Mouse (Mus musculus) c-Kit-positive CD71-positive TER-119-positive erythroid progenitor cells, embryonic 14.5 days (primary cell): ENCODE results near the gene Gpt2.

Experiments used
- DNase-seq: peaks from one replicate; pipeline ENCODE4 v3.0.0-alpha.2; 2013; ENCODE audit warnings: low spot score

The Gpt2 gene

DNA sequence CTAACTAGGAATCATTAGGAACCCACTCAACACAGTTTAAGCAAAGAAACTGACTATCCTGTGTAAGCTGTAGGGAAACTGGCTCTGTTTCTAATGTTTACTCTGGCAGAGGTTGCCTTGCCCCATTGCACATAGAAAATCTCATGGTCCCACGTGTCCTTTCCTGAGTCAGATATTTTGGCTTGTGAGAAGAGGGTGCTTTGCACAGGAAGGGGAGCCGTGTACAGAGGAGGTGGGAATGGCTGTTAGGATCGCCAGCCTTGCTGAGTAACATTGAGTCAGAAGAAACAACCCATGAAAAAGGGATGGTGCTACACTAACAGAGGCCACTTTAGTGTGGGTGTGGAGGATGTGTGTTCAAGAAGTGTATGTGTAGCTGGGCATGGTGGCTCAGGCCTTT, 36.6 kb downstream of the Gpt2 start:
- DNase-seq, result no peak

DNA sequence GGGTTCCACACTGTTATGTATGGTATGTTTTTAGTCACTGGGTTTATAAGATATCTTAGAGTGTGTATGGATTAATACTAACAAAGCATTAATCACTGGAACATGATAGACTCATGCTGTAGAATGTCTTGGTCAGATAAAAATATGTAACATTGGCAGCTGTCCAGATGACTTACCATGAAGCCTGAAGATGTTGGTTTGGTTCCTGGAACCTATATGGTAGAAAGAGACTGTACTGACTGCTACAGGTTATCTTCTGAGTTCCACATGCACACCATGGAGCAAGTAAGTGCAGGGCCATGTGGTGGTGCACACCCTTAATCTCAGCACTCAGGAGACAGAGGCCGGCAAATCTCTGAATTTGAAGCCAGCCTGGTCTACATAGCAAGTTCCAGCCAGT, 38.3 kb downstream of the Gpt2 start:
- DNase-seq, result no peak

DNA sequence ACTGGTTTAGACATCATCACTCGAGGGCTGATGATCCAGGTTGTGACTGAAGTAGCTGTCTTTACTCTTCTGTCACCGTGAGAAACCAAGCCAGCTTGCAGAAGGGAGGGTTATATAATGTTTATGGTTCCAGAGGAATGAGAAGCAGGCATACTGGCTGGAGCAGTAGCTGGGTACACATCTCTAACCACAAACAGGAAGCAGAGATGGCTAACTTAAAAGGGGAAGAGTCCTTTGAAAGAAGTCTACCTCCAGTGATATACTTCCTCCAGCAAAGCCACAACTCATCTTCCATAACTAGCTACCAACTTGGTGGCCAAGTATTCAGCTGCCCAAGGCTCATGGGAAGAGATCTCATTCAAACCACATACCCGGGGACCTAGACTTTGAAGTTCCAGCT, 39.1 kb downstream of the Gpt2 start:
- DNase-seq, result no peak

GRCm38 (mm10) chr8:85532843-85533242, 40.5 kb downstream of the Gpt2 start:
- DNase-seq, result no peak

- no peak for DNase-seq
These were observed 41.1 kb downstream of the Gpt2 start for GRCm38 (mm10) chr8:85533434-85533833.

DNA sequence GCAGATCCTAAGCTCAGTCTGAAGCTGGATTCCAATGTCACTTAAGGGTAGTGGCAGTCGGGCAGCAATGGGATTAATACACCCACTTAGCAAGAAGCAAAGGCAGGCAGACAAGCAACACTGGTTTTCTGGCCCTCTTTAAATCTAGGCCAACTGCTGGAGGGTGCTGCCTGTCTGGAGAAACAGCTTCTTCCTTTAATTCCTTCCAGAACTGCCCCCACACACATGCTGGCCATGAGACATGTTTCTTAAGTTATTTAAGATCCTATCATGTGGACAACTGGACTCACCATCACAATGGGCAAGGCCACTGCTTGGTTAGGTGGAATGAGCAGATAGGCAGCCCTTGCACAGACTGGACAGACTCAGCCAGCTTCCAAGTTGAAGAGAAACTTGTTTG, 41.8 kb downstream of the Gpt2 start:
- no peak for DNase-seq

DNA sequence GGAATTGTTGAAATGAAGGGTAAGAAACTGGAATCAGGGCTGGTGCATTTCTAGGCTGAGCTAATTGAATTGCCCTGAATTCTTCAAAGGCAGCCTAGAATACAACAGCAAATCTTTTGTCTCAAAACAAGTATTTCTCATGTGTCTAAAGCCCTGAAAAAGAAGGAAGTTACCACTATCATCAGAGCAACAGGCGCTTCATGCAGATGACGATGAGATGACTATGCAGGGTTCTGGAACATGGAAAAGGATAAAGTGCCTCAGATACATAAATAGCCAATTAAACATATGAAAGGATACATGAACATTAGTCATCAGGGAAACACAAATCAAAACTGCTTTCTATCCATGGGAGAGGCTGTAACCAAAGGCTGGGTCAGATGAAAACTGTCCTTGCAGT, 44.0 kb downstream of the Gpt2 start:
- no peak for DNase-seq

GRCm38 (mm10) chr8:85551934-85552333, 59.6 kb downstream of the Gpt2 start:
- no peak for DNase-seq

DNA sequence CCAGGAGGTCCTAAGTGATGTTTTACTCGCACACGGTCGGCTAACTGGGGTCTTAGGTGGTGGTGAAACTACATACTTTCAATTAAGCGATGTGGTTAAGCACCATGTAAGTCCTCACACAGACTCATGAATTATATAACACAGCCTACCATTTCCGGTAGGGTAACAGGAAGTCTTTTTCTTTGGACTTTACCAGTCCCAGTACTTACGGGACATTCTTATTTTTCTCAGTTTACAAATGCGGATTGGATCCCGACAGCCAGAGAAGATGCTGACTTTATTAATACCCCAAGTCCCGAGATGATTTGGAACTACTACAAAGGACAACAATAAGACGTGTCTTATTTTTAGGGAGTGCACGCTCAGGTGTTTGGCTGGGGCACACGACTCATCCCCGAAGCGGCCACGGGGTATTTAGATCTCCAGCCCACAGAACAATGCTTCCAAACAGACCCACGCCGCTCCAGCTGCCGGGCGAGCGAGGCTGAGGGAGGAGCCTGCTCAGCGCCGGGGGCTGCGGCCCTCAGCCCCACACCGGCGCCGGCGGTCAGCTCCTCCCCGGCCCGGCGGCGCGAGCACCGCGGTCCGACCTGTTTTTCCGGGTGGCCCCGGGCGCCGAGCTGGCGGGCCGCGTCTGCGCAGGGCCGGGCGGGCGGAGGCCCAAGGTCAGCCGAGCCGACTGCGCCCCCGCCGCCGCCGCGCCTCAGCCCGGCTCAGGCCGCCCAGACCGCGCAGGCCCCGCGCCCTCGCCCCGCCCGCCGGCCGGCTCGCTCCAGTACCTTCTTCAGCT, 62.2 kb downstream of the Gpt2 start:
- DNase-seq, result peak; percentile 35

DNA sequence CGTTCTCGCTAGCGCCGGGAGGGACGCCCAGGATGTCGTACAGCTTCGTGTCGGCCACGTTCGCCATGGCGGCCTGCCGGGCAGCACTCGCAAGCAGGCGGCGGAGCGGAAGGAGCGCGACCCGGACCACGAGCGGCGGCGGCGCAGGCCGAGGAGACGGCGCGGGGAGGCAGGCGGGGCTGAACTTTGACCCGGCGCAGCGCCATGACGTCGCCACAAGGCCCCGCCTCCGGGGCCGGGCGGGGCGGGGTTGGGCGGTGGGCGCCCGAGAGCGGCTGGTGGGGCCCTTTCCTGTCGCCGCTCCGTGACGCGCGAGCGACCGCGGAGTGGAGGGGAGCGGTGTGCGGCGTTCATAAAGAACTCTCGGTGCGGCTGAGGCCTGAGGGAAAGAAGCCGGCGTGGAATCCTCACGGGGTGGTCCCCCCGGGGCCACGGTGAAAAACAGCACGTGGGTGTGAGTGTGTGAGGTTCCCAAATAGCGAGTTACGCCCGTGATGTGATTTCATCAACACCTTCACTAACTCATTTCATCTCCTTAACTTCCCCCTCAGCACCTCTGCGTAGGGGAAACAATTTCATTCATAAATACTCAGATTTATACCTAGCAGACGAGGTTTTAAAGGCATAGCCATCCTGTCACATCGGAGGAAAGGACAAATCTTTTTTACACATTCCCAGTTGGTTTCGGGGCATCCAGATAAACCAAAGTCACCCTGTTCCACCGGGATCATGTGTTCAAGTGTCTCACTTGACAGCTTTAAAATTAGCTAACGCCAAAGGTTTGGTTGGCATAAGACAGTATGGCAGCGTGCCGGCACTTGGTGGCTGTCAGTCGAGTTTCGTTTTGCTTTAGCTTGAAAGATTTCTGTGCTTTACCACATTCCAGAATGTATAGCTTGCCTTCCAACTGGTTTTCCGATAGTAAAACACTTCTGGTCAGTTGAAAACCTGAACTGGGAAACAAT, 63.1 kb downstream of the Gpt2 start, which contains the start of gene Dnaja2:
TSS of gene Dnaja2 (minus strand) at position 164 of the 965 bp plus-strand sequence.
- DNase-seq, result peak; percentile 73

DNA sequence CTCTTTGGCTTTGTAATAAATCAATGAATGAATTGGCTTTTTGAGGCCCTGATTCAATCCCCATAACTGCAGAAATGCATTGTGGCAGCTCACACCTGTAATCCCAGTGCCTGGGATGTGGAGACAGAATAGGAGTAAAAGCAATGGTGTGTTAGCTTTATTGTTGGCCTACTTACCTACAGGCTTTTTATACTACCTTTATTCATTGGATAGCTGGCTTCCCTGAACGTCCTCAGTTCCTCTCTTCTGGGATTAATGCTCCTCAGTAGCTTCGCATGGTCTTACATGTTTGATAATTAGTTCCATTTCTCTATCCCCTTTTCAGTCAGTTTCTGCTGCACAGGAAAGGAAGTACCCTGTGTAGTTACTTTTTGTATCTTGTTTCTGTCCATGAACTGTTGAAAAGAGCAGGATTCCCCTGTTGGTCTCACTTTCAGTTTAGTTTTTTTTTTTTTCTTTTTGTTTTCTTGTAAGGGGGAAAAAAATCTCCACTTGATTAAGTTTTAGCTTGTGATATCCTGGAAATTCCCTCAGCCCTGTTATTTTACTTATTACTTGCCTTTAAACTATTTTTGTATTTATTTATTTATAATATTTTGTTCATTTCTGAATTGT, 64.7 kb downstream of the Gpt2 start:
- DNase-seq, result no peak

- DNase-seq, result peak; percentile 47
These were observed 65.2 kb downstream of the Gpt2 start for GRCm38 (mm10) chr8:85557601-85557986.

GRCm38 (mm10) chr8:85559201-85559600, 66.8 kb downstream of the Gpt2 start:
- DNase-seq, result no peak

GRCm38 (mm10) chr8:85559966-85560365, 67.6 kb downstream of the Gpt2 start:
- DNase-seq, result no peak

DNA sequence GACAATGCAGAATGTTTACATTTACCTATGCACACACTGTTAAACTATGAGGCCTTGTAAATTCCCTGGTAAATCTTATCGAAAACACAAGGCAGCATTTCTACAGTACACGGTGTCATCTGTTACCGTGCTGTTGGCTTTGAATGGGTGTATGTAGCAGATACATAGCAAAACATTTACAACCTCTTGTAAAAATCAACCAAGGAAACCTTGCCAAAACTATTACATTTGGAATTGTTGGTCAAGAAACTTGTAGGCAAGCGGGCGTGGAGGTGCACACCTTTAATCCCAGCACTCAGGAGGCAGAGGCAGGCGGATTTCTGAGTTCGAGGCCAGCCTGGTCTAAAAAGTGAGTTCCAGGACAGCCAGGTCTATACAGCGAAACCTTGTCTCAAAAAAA, 71.0 kb downstream of the Gpt2 start:
- no peak for DNase-seq

- DNase-seq, result no peak
These were observed 72.8 kb downstream of the Gpt2 start for GRCm38 (mm10) chr8:85565186-85565585.

GRCm38 (mm10) chr8:85567801-85568200, 75.4 kb downstream of the Gpt2 start:
- DNase-seq, result no peak

DNA sequence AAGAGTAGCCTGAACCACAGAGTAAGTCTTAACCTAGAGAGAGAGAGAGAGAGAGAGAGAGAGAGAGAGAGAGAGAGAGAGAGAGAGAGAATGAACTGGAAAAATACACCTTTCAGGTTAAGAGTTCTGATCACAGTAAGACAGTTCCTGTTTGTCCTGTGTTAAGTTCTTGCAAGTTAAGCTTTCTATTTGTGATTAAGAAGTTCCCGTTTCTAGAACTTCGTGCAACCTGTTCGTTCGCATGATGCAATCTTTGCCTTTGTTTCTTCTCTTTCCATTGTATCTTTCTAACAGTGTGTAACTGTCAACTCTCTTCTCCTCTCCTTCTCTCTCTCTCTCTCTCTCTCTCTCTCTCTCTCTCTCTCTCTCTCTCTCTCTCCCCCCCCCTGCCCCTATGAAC, 78.1 kb downstream of the Gpt2 start:
- no peak for DNase-seq

DNA sequence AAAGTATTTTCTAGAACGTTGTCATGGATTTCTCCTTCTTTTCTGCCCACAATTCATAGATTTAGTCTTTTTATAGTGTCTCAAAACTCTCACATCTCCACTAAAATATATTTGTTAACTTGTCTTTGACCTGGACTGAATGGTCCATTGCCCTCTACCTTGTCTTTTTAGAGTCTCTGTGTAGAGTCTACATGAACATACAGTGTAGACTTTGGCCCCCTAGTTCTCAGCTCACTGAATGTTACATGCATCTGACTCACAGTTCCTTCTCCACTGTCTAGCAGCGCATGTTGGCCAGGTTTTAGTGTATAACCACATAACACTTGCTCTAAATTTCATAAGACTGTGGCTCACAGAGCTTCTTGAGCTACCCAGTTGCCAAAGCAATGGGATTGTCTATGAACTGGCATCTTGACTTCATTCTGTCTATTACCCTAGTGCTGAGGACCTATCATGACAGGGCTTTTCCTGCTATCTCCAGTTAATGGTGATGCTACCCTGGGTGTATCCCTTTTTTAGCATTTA, 81.7 kb downstream of the Gpt2 start:
- DNase-seq, result no peak
